Mouse (Mus musculus) ZHBTc4 (cell line): ENCODE results near the gene Idh3b.

Experiments used
- DNase-seq: peaks from one replicate; pipeline ENCODE4 v3.0.0-alpha.2; 2011; ENCODE audit warnings: low read depth, low spot score

Gene Idh3b

GRCm38 (mm10) chr2:130265520-130265919 is 18.8 kb downstream of the Idh3b start:
- no peak for DNase-seq

- no peak for DNase-seq
Observed at GRCm38 (mm10) chr2:130262398-130262797, 21.9 kb downstream of the Idh3b start.

- no peak for DNase-seq
Observed at GRCm38 (mm10) chr2:130261914-130262313, 22.4 kb downstream of the Idh3b start.

GRCm38 (mm10) chr2:130260822-130261221 is 23.5 kb downstream of the Idh3b start:
- DNase-seq: no peak

GRCm38 (mm10) chr2:130256762-130257161 is 27.6 kb downstream of the Idh3b start:
- no peak for DNase-seq

GRCm38 (mm10) chr2:130248226-130248625 is 36.1 kb downstream of the Idh3b start:
- no peak for DNase-seq

- DNase-seq: peak; percentile 66
Observed at GRCm38 (mm10) chr2:130246912-130247311, 37.4 kb downstream of the Idh3b start.
